Mouse (Mus musculus) heart, postnatal 4 days (tissue): Measurements from ENCODE around the gene Srd5a1. TPM values are rescaled to one million over a fixed set of nuclear protein-coding genes. Genes with fewer than 3 reads are reported as not detected.
"Not testable (repeated sequence)": the region's sequence is repeated elsewhere in the genome, so short reads cannot be mapped to it uniquely, and the experiment has no call there.

Experiments used
- DNase-seq: peaks from one replicate; pipeline ENCODE4 v3.0.0; 2021
- total RNA-seq, 2 experiments: library from RNA; stranded (reverse); gene quantifications; 2 replicates each; pipeline ENCODE4 v1.2.3; 2021

Srd5a1 gene
- total RNA-seq, 2 experiments from 2014 or later, result 2.4 to 2.7 TPM

DNA sequence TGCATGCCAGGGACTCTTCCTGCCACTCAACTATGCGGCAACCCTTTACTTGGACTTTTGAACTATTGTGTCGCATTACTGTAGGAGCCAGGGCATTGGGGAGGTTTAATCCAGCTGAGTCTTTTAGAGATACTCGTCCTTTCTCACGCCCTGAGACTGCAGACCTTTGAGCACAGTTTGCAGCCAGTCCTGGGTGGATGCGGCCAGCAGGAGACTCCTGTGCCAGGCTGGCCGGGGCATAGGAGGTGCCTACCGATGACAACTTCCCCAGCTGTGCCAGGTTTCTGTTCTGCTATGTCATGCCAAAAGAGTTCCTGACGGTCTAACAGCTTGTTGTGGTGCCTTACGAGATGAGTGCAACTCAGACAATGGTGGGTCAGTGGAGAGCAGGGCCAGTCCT lies 42.0 kb downstream of the Srd5a1 start:
- no peak for DNase-seq

DNA sequence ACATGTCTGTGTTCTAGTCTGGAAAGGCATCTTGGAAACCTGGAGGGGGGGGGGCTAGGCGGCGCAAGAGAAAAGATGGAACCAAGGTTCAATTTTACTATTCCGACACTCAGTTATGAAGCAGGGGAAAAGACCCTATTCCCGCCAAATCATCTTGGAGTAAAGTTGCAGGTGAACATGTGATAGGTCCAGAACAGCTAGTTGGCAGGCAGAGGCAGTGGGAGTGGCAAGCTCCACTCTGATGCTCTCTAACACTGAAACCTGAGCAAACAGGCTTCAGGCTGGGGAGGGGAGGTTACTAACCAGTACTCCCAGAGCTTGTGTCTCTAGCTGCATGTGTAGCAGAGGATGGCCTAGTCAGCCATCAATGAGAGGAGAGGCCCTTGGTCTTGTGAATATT lies 45.8 kb downstream of the Srd5a1 start:
- not testable (repeated sequence) for DNase-seq

DNA sequence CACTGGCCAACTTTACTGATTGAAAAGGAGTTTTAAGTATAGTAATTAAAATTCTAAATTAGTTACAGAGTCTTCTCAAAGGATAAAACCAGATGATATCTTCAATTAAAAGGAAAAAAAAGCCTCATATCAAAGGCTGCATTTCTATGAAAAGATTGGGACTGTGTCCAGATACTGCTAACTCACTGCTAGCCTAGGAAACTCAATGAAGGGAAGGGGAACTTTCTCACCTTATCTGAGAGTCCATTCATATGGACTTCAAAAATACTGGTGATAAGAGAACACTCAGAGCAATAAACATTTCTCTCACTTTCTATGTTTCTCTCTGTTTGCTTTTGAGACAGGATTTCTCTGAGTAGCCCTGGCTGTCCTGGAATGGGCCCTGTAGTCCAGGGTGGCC lies 46.7 kb downstream of the Srd5a1 start:
- no peak for DNase-seq

DNA sequence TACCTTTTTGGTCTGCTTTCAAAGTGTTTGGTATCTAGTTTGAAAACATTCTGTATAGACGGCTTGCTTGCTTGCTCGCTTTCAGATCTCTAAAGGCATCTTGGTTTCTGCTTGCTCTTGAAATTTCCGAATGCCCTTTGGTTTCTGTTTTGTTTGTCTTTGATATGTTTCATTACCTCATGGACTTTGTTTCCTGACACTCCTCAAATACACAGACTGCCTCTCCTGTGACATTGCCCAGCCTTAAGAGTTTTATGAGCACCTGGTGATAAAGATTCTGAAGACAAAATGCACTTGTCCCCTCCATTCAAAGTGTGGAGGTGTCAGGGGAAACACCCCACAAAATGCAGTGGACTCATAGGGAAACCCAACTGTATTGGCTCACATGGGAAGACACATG lies 47.3 kb downstream of the Srd5a1 start:
- no peak for DNase-seq

DNA sequence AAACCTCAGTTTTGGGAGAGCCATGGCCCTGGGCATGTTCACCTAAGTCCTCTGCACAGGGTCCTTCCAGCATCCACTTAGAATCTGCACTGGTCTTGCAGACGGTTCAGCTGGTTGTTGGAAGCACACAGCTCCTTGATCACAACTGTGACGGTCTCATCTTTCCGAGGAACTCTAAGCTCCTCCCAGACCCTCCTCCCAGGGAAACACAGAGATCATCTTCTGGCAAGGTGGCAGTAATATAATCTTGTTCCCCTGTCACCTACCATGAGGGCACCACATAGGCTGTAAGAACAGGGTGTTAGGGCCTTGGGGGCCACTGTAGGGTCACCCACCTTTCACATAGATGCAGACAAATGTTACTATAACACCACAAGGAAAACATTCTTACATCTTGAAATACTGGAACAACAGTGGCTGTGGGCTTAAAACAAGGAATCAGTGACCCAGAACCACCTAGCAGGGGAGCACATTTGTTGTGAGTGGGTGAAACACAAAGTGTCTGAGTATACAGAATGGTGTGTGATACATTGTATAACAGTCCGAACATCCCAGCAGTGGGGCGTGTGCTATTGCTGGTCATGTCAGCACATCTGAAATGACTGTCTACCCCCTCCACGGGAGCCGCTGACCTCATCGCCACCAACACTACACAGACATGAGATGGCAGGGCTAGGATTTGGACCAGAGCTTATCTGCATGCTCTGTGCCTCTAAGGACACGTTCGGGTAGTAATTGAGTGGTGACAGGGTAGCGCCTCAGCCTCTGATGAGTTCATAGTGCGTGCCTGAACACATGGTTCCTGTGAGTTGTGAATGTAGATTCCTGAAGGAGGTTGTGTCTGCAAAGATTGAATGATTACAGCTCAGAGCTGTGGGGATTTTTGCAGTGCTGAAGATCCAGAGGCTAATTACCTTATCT lies 48.3 kb downstream of the Srd5a1 start:
- DNase-seq, result peak; percentile 69

DNA sequence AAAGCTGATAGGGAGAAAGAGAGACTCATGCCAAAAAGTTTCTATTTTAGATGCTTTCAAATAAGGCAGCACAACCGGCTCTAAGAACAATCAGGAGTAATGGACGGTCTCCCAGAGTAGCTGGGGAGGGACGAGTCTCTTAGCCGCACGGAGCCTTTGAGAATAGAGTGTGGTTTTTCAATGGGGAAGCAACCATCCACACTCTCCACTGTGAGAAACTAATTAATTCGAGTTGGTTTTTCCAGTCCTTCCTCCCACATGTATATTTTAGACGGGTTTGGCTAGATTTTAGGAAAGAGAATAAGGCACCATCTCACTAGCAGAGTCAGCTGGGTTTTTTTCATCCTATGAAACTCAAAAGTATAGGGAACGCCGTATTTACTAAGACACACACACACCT lies 49.2 kb downstream of the Srd5a1 start:
- DNase-seq, result no peak

DNA sequence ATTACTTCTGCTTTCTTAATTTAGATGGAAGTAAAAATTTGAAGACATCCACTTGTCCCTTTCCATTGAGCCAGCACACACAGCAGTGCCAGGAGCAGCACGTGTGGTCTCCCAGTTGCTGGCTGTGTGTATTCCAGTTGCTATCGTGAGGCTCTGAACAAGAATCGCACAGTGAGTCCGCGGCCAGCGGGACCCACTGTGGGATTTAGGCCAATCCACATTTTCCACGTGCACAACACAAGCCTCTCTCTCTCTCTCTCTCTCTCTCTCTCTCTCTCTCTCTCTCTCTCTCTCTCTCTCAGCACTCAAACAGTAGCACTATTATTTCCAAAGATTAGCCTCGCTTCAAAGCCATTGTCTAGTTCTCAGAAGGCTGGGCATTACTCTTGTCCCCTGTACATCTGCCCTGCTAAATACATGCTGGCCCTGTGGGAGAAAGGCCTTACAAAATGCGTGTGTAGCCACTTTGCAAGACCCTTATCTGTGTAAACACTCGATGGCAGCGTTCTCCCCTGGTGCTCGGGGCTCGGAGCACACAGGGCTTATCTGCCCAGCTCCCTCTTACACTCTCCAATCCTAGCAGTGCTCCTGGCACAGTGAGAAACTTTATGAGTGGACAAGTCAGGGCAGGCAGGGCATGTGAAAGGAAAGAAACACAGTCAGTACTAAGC lies 51.8 kb downstream of the Srd5a1 start:
- DNase-seq, result no peak

DNA sequence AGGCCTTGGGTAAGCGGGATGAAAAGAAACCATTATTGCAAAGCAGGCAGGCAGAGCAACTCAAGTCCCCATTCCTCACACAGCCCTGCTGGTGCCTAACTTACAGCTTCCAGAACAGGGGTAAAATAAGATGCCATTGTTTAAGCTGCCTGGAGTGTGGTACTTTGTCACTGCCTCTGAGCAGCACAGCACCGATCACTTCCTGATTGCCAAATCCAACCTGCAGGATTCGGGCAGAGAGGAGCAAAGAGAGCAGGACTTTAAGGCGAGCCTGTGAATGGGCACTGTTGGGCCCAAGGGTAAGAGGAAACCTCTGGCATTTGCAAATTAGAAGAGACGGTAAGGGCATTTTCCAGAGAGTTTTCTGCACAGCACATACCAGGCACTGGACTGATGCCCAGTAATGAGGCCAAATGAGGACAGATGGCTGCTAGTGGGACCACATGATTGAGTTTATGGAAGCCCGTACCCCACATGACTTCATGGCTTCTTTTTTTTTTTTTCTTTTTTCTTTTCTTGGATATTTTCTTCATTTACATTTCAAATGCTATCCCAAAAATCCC lies 53.1 kb downstream of the Srd5a1 start:
- DNase-seq, result peak; percentile 59

DNA sequence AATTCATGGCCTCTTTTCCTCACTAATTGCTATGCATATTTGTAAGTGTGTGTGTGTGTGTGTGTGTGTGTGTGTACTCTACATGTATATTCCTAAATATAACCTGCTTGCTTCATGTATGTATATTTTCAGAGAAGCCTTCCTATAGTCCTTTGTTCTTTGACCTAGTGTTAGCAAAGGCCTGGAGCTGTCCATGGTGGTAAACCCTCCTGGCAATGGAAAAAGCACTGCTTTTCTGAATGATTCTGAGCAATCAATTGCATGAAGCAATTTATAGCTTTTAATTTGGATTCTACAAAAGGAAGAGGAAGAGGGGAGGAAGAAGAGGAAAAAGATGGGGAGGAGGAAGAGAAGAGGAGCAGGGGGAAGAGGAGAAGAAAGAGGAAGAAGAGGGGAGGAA lies 54.5 kb downstream of the Srd5a1 start:
- DNase-seq, result no peak

DNA sequence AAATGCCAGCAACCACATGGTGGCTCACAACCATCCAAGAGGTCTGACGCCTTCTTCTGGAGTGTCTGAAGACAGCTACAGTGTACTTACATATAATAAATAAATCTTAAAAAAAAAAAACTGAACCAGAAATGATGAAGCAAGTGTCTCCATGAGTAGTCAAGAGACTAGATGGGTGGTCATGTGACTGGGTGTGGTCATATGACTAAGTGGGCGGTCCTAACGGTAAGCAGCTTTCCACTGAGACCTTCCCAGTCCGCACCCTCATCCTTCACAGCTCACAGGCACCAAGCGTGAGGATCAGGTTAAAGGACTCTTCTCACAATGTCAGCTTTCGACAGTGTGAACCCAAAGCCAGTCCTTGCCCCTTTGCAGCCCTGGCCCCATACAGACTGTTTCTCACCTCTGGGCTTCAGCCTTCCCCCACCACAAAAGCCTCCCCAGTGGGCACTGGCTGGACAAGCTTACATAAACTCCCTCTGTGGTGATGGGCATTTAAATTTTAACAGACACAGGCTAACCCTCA lies 55.2 kb downstream of the Srd5a1 start:
- no peak for DNase-seq

DNA sequence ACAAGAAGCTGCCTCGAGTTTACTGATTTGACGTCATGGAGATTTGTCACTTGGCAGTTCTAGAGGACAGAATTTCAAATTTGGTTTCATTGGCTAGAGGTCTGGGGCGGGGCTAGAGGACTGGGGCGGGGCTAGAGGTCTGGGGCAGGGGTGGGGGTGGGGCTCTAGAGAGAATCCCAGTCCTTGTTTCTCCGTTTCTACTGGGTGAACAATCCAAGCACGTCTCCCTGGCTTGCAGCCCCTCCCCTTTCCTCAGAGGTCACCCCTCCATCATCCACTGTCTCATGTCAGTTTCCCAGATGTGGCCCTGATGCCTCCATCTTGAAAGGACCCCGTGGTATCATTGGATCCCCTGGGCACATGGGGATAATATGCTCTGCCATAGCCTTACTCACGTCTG lies 56.2 kb downstream of the Srd5a1 start:
- DNase-seq, result no peak

DNA sequence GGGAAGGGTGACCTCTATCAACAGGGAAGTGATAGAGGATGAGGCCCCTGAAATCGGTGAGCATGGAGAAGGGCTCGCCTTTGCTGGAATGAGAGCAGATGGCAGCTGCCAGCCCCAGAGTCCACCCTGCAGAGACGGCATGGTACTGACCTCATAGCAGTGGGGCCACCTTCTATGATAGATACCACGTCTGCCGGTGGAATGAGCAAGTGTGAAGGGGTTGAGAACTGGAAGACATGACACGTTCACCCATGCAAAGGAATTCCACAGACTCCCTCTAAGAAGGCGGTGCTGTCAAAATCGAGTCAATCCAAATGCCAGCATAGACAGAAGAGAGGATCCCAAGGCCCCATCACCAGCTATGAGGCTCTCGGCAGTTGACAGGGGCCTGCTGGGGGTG lies 57.0 kb downstream of the Srd5a1 start:
- DNase-seq, result no peak

DNA sequence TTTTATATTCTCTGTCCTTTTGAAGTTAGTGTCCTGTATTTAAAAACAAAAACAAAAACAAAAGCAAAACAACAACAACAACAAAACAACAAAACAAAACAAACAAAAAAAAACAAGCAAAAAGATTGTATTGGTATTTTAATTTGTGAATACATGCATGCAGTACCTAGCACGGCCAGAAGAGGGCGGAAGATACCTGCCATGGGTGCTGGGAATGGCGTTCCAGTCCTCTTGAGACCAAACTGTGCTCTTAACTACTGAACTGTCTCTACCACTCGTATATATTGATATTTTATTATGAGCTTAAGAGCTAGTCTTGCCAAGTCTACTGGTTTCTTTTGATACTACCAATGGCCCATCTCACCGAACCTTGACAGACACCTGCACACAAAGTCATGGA lies 58.2 kb downstream of the Srd5a1 start:
- peak; percentile 62 for DNase-seq

DNA sequence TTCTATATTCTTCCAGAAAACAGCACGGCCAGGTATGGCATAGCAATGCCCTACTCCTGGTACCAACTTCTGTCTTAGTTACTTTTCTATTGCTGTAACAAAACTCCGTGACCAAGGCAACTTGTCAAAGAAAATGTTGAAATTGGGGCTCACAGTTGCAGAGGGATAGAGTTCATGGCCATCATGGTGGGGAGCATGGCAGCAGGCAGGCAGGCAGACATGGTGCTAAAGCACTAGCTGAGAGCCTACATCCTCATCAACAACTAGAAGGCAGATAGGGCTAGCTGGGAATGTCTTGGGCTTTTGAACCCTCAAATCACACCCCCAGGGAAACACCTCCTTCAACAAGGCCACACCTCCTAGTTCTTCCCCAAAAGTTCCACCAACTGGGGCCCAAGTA lies 60.4 kb downstream of the Srd5a1 start:
- DNase-seq, result no peak

DNA sequence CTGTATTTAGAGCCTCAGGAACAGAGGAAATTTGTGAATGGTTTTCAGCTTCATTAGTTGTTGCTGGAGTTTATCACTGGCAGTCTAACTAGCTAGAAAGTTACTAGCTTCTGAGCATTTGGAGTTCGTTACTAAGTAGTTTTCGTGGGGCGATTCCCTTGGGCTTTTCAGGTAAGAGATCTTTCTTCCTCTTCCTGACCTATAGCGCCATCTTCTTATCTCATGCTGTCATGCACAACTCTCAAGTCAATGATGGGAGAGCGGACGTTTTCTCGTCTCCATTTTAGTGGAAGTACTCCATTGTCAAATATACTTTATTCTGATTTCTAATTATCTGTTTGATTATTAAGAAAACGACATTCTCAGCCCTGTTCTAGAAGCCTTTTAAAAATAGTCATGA lies 61.3 kb downstream of the Srd5a1 start:
- DNase-seq, result no peak

DNA sequence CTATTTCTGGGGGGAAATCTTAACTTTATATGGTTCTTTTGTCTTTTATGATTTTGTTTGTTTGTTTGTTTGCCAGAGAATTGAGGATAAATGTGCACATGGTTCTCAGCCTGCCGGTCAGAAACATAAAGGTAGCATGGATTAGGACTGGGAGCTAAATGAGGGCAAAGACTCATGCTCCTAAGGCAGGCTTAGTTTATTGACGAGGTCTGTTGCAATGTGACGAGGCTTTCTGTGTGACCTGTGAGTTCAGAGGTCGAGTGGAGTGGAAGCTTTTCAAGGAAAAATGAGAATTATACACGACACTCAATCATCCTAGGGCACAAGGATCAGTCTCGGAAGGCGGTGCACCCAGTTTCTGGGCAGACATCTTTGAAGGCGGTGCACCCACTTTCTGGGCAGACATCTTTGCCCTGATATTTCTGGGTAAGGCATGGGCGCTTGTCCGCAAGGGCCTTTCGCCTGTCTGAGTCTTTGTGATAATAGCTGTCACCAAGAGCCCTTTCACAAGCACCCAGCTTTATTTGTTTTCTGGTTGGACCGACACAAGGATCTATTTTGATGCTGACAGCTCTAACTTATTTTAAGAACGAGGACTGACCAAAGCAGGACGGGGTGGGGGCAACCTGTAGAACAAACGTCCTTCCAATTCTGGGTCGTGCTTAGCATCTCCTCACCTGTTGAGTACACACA lies 63.6 kb downstream of the Srd5a1 start:
- no peak for DNase-seq

DNA sequence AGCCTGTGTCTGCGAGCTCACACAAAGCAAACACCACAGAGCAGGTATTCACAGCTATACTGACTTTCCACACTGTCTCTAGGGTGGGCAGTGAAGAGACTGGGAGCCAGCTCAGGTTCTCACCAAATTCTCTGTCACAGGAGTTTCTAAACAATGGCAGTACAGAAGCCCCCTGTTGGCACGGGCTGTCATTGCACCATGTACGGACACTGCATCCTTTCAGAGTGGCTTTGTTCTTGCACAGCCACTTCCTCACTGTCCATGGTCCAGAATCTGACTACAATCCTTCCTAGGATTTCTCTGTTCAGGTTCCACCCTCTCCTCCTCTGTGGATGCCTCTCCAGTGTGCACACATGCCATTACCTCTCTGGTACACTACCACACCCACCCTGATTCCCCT lies 66.2 kb downstream of the Srd5a1 start:
- DNase-seq, result peak; percentile 63

DNA sequence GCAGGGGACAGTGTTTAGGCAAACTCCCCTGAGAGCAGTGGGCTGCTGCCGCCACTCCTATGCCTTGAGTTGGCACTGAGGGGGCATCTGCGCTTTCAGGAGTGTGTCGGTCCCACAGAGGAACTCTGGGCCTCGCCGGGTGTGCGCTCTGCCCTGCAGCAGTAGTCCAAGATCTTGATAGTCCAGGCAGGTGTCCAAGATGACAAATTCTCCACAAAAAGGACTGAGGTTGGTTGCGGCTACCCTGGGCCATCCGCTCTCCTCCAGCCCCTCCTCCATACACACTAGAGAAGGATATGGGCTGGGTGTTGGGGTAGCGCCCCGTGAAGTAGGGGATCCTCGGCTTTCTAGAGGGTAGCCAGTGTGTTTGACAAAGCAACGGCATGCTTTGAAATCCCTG lies 67.6 kb downstream of the Srd5a1 start:
- DNase-seq, result no peak

DNA sequence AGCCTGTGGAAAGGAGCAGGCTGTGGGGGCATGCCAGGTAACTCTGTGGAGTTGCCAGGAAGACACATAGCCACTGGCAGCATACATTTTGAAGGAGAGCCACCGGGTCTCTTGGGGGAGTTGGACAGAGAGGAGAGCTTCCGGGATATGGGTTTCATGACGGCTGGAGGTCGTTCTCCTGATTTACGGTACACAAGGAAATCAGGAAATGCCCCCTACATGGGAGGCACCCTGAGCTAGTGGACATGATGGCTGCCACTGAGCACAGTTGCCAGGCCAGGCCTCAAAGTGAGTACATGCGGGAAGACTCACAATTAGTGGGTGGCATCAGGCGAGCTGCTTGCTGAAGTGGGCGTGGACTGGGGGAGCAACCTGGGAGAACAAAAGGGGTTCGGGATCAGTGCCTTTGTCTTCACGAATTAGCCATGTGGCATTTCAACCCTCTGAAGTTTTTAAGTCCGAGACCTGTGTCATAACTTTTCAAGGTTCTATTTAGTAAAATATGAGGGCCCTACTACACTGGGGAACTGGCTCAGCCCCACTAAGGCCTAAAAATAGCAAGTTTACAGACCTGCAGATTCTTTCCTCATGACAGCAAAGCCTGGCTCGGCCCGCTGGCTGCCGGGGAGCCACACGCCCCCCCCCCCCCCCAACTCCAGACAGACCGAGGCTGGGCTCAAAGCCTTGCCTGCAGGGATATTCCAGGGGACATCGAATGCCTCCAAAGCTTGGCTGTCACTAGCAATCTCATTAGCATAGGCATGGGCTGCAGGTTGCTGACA lies 68.5 kb downstream of the Srd5a1 start:
- peak; percentile 71 for DNase-seq

DNA sequence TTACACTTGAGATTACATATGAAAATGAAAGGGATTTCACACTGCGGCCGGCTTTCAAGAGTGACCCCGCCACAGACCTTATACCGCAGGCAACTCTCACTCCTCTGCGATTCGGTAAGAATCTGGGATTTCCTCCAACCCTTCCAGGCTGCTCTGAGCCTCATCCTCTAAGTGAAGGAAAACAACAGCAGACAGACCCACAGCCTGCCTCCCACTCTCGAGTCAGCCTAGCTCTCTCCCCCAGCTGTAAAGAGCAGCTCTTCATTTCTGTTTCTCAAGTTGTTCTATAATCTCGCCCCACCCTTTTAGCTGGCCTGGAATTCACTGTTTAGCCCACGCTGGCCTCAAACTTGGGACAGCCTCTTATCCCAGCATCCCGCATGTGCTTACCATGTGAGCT lies 69.5 kb downstream of the Srd5a1 start:
- DNase-seq, result peak; percentile 40

DNA sequence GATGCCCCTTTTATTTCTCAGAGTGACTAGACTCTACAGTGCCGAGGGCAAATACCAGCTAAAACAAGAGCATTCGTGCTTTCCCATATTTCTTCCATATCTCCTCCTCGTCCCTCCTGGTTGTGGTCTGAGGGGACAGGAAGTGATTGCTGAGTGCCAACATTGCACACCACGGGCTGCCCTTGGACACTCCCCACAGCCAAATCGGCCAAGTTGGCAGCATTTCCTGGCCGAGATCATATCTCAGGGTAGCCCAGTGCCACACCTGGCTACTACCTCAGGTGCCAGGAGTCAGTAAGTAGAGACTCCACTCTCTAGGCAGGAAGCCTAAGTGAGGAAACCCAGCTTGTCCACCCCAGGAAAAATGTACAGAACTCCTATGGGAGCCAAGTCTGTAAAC lies 70.0 kb downstream of the Srd5a1 start:
- no peak for DNase-seq

DNA sequence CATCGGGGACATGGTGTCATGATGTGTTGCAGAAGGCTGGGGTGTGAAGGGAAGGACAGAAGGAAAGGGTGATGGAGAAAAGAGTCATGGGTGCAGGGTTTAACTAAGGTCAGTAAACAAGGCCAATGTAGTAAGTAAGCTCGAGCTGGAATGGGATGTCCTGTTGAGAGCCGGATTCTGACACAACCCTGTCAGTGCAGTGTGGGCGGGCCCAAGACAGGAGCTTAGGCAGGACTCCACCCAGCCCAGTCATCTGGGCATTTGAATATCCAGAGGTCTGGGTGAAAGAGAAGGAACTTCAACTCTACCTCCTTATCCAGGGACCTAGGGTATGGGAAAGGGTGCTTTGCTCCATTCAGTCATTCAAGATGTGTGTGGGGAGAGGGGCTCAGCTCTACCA lies 72.9 kb downstream of the Srd5a1 start:
- no peak for DNase-seq
